In the genomic region with DNA sequence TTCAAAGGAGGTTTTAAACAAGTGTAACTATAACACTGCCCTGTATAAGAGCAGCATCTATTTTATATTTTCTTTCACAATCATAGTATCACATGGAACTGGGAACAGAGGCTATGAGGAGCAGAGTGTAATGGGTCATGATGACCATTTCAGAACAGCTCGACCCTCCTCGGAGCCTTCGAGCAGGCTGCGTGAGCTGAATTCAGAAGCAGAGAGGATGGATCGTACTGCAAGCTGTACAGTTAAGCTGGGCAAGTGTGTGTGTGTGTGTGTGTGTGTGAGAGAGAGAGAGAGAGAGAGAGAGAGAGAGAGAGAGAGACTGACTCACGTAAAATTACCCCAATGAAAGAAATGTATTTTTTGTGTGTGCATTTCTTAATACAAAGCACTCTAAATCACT, we compare ENCODE assay signal across 14 mouse cellular contexts.
"Had no signal": no experiment of that assay in that cellular context is flagged by ENCODE, and none has a peak within 500 bp of the region (broad histone marks: within the 10 kb centered on the region; RNA-seq: fewer than 3 reads in every experiment).

No protein-coding gene starts in this region.

- H3K27ac ChIP-seq: intestine, embryonic 15.5 days; kidney, embryonic 15.5 days; limb, embryonic 15.5 days; liver, embryonic 12.5 days; midbrain, embryonic 12.5 days had no signal

- DNase-seq: kidney, adult 18-20 months; kidney, postnatal 14 days; layer of hippocampus, adult 9-11 months; layer of hippocampus, postnatal 36 days; lung, embryonic 14.5 days; lung, postnatal 10 days; lung, postnatal 4 days; right cerebral cortex, postnatal 14 days; thymus, postnatal 36 days had no signal

- H3K4me3 ChIP-seq: intestine, embryonic 15.5 days; kidney, embryonic 15.5 days; limb, embryonic 15.5 days; liver, embryonic 12.5 days; midbrain, embryonic 12.5 days had no signal

- H3K9ac ChIP-seq: intestine, embryonic 15.5 days; kidney, embryonic 15.5 days; limb, embryonic 15.5 days; liver, embryonic 12.5 days; lung, embryonic 14.5 days; midbrain, embryonic 12.5 days had no signal

- H3K4me1 ChIP-seq: intestine, embryonic 15.5 days; kidney, embryonic 15.5 days; limb, embryonic 15.5 days; liver, embryonic 12.5 days; midbrain, embryonic 12.5 days had no signal

- H3K36me3 ChIP-seq: intestine, embryonic 15.5 days; kidney, embryonic 15.5 days; limb, embryonic 15.5 days; liver, embryonic 12.5 days; midbrain, embryonic 12.5 days had no signal

- H3K9me3 ChIP-seq: intestine, embryonic 15.5 days; kidney, embryonic 15.5 days; limb, embryonic 15.5 days; liver, embryonic 12.5 days; midbrain, embryonic 12.5 days had no signal

- ATAC-seq: intestine, embryonic 15.5 days; liver, embryonic 12.5 days had no signal

- H3K4me2 ChIP-seq: intestine, embryonic 15.5 days; kidney, embryonic 15.5 days; limb, embryonic 15.5 days; liver, embryonic 12.5 days; lung, embryonic 14.5 days; midbrain, embryonic 12.5 days had no signal

- H3K27me3 ChIP-seq: intestine, embryonic 15.5 days; kidney, embryonic 15.5 days; limb, embryonic 15.5 days; liver, embryonic 12.5 days; midbrain, embryonic 12.5 days had no signal
